Mouse (Mus musculus): ENCODE measurements around the gene Creb3l1.

DNA sequence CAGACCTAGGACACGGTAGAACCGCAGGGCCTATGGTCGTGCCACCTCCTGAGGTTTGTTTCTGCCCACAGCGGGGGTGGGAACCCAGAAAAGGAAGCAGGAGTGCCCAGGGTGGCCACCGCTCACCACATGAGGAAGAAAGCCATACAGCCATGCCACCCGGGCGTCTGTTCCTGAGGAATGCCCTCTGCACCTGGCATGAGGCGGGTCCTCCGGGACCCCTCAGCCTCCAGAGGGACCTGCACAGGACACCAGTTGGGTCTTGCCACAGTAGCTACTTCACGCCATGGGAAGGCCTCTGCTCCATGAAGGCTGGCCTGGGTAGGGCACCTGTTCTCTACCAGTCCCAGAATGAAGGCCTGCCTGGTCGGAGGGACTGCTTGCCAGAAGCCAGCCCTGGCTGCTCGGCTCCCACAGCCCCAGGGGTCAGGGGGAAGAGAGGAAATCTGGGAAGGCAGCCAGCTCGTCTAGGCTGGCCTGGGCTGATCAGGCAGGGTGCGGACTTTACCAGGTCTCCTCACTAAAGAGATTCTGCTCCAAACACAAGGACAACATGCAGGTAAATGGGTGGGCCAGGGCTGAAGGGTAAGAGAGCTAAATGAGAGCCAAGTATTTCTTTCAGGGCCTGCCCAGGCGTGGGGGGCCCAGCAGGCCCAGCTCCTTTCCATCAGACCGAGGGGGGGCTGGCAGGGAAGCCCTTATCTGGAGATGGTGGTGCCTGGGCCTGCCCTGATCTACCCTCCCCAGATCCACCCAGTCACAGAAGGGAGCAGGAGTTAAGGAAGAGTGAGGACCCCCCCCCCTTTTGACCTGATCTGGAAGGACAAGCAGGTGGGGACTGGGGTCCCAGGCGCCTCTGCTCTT lies 74.7 kb downstream of the Creb3l1 start:
- no peak for TF ChIP-seq CTCF (IDR thresholded peaks at IDR 0.05; ENCODE audit: insufficient read depth, low read length)
- TF ChIP-seq POLR2A (IDR thresholded peaks at IDR 0.05; ENCODE audit: borderline replicate concordance, extremely low read depth, low read depth, low read length): no peak
